Mouse (Mus musculus) lung, adult 2 months (tissue): ENCODE results near the gene Pdk2.

ENCODE experiments used
- CTCF ChIP-seq: fragments of 200-500 bp; IDR thresholded peaks from 2 replicates; pipeline ENCODE4 v1.5.1; 2011; ENCODE audit warnings: mild to moderate bottlenecking, low read length, control low read depth; ENCODE audit not compliant: insufficient read depth
- POLR2A ChIP-seq: fragments of 200-500 bp; IDR thresholded peaks from 2 replicates; pipeline ENCODE4 v1.6.1; 2011; ENCODE audit warnings: low read depth, mild to moderate bottlenecking, control low read depth, low read length, borderline replicate concordance; ENCODE audit errors: extremely low read depth

- TF ChIP-seq CTCF (no peak), POLR2A (no peak)
Observed at GRCm38 (mm10) chr11:94994947-94995772, 46.0 kb downstream of the Pdk2 start.
